Mouse (Mus musculus): Measurements from ENCODE around the gene Uqcr11.

The Uqcr11 gene

GRCm38 (mm10) chr10:80406684-80407501, at the start of gene Uqcr11:
Gene Uqcr11, minus strand, starts transcription at chr10:80406830.
- peak; percentile 92 for DNase-seq (ENCODE audit: low spot score)

DNA sequence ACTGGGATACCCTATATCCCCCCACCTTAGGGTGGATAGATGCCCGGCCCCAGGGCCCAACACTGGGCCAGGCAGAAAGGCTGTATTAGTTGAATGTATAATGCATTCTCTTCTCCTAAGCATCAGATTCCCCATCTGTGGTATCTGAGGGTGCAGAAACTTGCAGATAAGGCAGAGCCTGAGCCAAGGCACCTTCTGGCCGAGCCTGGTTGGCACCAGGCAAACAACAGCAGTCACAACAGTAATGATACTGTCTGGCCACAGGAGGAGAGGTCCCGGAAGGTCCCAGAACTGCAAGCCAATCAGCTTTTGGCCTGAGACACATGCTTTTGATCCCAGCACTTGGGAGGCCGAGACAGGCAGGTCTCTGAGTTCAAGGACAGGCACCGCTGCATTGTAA, 49.1 kb upstream of the Uqcr11 start:
- DNase-seq (ENCODE audit: low spot score): no peak

GRCm38 (mm10) chr10:80454781-80455180, 48.2 kb upstream of the Uqcr11 start:
- DNase-seq (ENCODE audit: low spot score): no peak

GRCm38 (mm10) chr10:80453601-80454000, 47.0 kb upstream of the Uqcr11 start:
- DNase-seq (ENCODE audit: low spot score): no peak

- no peak for DNase-seq (ENCODE audit: low spot score)
Measured at GRCm38 (mm10) chr10:80450599-80450998, 44.0 kb upstream of the Uqcr11 start.

GRCm38 (mm10) chr10:80445898-80446601, 39.4 kb upstream of the Uqcr11 start:
- peak; percentile 72 for DNase-seq (ENCODE audit: low spot score)

- no peak for DNase-seq (ENCODE audit: low spot score)
Measured at GRCm38 (mm10) chr10:80445052-80445451, 38.4 kb upstream of the Uqcr11 start.

GRCm38 (mm10) chr10:80444339-80445045, 37.9 kb upstream of the Uqcr11 start:
- DNase-seq (ENCODE audit: low spot score): peak; percentile 27

- no peak for DNase-seq (ENCODE audit: low spot score)
Measured at GRCm38 (mm10) chr10:80443575-80444278, 37.1 kb upstream of the Uqcr11 start.

DNA sequence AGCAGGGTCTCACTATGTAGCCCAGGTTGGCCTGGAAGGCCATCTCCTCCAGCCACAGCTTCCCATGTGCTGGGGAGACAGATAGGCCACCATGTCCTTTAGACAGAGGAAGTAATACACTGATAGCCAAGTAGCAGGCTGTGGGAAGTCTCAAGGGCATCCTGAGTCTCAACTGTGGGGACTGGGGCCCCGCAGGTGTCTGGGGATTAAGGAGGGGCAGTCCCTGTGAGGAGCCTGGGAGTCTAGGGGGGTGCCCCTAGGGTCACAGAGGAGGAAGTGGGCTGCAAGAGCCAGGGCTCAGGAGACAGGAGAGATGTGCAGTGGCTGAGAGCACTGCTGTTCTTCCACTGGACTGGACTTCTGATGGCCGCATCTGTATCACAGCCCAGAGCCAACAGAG, 36.4 kb upstream of the Uqcr11 start:
- DNase-seq (ENCODE audit: low spot score): no peak

DNA sequence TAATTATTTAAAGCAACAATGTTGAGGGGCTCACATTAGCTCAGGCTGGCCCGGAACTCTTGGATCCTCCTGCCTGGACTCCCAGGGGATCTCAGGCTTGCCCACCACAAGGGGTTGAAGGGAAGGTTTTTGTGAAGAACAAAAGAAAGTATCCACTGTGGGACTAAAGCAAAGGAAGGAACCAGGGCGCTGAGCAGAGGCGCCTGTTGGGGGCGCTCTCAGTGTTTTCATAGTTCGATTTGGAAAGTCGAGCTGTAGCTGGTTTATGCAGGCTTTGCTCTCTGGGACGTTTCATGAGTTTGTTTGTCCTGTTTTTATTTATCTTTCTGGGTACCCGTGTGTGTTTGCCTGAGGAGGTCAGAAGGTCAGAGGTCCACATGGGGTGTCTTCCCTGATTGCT, 35.0 kb upstream of the Uqcr11 start:
- no peak for DNase-seq (ENCODE audit: low spot score)

DNA sequence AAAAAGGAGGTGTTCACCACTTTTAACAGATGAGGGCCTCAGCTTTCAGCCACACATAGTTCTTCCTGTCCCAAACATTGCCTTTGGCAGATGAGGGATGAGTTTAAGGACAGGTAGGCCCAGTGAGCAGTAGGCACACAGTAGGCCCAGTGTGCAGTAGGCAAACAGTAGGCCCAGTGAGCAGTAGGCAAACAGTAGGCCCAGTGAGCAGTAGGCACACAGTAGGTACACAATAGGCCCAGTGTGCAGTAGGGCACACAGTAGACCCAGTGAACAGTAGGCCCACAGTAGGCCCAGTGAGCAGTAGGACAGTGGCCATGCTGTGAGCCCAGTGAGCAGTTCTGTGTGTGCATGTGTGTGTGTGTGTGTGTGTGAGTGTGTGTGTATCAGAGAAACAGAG, 33.4 kb upstream of the Uqcr11 start:
- DNase-seq (ENCODE audit: low spot score): no peak

DNA sequence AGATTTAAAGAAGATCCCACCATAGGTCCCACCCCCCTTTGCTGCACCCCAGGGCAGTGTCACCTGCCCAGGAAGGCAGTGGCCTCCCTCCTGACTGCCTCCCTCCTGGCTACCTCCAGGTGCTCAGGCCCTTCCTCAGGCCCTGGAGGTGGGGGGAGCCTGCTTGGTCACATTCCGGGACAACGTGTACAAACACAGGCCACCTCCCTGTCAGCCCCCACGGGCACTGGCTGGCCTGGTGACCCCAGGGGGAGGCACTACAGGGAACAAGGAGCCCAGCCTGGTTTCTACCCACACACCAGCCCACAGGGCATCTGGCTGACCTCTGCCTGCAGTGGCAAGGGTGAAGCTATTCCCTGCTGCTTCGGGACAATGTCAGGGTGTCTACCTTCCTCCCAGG, 31.3 kb upstream of the Uqcr11 start:
- DNase-seq (ENCODE audit: low spot score): no peak

GRCm38 (mm10) chr10:80436276-80436675, 29.6 kb upstream of the Uqcr11 start:
- no peak for DNase-seq (ENCODE audit: low spot score)

DNA sequence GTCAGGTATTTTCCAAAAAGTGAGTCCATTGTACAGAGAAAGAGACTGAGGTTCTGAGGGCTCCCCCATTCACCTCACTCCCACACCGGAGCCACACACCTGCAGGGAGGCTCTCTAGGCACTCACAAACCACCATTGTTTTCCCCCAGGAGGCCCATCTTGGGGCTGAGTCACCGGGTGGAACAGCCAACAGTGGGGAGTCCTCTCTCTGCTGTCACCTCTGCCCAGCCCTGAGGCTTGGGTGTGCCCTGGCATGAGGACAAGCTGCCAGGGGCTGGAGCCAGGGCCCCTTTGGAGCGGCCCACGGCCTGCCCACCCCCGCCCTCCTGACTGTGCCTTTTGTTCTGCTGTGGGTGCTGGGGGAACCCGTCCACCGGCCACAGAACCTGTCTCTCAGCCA, 29.1 kb upstream of the Uqcr11 start:
- no peak for DNase-seq (ENCODE audit: low spot score)

DNA sequence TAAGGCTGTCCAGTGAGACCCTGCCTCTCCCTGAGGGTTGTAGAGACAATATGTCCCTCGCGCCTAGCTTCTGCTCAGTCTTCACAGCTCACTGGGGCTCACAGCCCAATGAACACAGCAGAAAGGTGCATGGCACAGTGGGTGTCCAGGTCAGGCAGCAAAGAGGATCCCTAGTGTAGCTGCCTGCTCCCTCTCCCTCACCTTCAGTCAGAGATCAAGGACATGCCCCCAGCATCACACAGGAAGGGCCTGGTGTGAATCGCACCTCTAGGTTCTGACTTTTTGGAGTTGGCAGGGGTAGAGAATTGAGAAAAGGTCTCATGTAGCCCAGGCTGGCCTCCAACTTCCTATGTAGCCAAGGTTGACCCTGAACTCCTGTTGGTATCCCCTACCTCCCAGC, 28.2 kb upstream of the Uqcr11 start:
- no peak for DNase-seq (ENCODE audit: low spot score)

GRCm38 (mm10) chr10:80434233-80434592, 27.6 kb upstream of the Uqcr11 start:
- no peak for DNase-seq (ENCODE audit: low spot score)

GRCm38 (mm10) chr10:80433513-80434232, 27.0 kb upstream of the Uqcr11 start, which contains the start of gene Tcf3:
Gene Tcf3, minus strand, starts transcription at chr10:80433647.
- DNase-seq (ENCODE audit: low spot score): peak; percentile 96

DNA sequence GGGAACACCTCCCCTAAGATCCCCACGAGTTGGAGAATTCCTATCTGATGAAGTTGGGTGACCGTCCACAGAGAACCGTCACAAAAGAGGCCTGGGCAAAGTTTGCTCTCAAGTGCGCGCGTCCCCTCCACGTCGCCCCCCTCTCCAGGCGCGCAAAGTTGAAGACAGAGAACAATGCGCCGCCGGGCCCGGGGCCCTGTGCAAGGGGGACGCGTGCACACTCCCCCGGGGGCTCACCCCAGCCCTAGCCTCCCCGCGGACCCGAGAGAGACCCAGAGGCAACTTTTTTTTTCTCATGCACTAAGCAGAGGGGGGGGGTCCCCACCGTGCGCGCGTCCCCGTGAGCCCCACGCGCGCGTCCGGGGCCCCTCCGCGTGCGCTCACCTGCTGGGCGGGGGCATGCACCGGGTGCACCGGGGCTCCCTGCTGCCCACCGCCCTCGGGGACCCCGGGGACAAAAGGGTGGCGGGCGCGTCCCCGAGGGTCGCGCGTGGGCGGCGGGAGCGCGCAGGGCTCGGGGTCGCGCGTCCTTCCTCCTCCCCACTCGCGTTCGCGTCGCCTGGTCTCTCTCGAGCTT, 26.4 kb upstream of the Uqcr11 start:
- DNase-seq (ENCODE audit: low spot score): peak; percentile 38

- no peak for DNase-seq (ENCODE audit: low spot score)
Measured at GRCm38 (mm10) chr10:80432387-80432785, 25.8 kb upstream of the Uqcr11 start.
